In the genomic region with DNA sequence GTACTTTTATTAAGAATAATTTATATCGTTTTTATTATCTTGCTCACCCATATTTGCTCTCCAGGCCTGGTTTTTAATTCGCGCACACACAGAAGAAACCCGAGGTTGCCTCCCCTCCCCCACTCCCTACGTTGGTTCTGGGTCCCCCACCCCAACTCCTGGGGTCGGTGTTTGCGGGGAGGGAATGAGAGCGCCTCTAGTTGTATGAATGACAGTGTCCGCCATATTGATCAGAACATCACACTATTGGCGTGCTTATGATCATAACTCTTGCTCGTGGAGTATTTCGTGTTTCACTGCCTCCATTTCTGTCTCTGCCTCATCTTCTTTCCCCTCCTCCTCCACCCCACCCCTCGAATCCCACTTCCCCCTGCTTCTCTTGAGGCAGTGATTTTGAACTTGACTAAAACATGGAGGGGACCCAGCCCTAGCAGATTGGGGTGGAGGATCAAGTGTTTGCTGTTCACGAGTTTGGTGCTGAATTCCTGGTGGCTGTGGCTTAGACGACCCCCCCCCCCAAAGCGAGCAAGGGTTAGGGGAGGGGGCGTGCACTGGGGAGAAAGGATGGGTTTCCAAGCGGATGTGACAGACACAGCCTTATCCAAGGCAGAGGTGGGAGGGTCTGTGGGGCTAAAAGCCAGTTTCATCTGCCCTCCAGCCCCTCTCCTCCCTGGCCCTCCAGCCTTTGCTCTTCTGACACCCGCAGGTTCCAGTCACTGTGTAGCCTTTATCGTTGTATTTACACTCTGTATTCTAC, we compare ENCODE assay signal across 9 mouse cellular contexts. TPM values are rescaled to one million over a fixed set of nuclear protein-coding genes. Genes with fewer than 3 reads are reported as not detected.
A peak's percentile ranks its signal among the peaks of the same experiment; 100 is the strongest.
DNase-seq lines count a peak whose midpoint lies in the region; ATAC-seq lines count a peak whose summit lies in the region.
"Had no signal": no experiment of that assay in that cellular context is flagged by ENCODE, and none has a peak within 500 bp of the region (broad histone marks: within the 10 kb centered on the region; RNA-seq: fewer than 3 reads in every experiment).

No protein-coding gene starts in this region.

- no peak for ATAC-seq in heart, embryonic 13.5 days (ENCODE audit: extremely low read depth, insufficient number of reproducible peaks, low FRiP score, low TSS enrichment)
- ATAC-seq in embryonic facial prominence, embryonic 13.5 days (ENCODE audit: insufficient number of reproducible peaks, insufficient read depth, low FRiP score, low TSS enrichment, low read depth): no peak
- ATAC-seq in limb, embryonic 12.5 days (ENCODE audit: insufficient number of reproducible peaks, insufficient read depth, low FRiP score, low TSS enrichment, low read depth): no peak
- no peak for ATAC-seq in megakaryocyte-erythroid progenitor cell, adult 5-6 weeks (replicated peaks; ENCODE audit: low FRiP score, low TSS enrichment, poor library complexity, severe bottlenecking)

- WGBS in heart, embryonic 13.5 days: 15% methylated on average over 20 of the region's 20 CpGs
- 11% methylated on average over 20 of the region's 20 CpGs for WGBS in embryonic facial prominence, embryonic 13.5 days
- 19% methylated on average over 20 of the region's 20 CpGs for WGBS in limb, embryonic 12.5 days

- peak overlapping the region; percentile 86 for H3K9ac ChIP-seq in heart, embryonic 13.5 days
- H3K9ac ChIP-seq in embryonic facial prominence, embryonic 13.5 days: 0 out of 2 replicates have a peak overlapping the region, but pooled peaks have one; percentile 44
- H3K9ac ChIP-seq in limb, embryonic 12.5 days (replicated peaks): no peak overlapping the region

- DNase-seq in heart, postnatal 4 days: no peak
- peak; percentile 45 for DNase-seq in MN1 (ENCODE audit: low spot score)
- DNase-seq in spleen, adult 18-20 months: no peak
- no peak for DNase-seq in ovary, postnatal 10 days (ENCODE audit: low spot score)

- peaks cover 38% of the 10 kb centered on the region for H3K4me1 ChIP-seq in heart, embryonic 13.5 days
- peaks cover 36% of the 10 kb centered on the region for H3K4me1 ChIP-seq in embryonic facial prominence, embryonic 13.5 days
- H3K4me1 ChIP-seq in limb, embryonic 12.5 days (replicated peaks): peaks cover 30% of the 10 kb centered on the region

- H3K27me3 ChIP-seq in heart, embryonic 13.5 days (replicated peaks): peaks cover 36% of the 10 kb centered on the region
- H3K27me3 ChIP-seq in embryonic facial prominence, embryonic 13.5 days: peaks cover 30% of the 10 kb centered on the region
- peaks cover 57% of the 10 kb centered on the region for H3K27me3 ChIP-seq in limb, embryonic 12.5 days

- peak overlapping the region; percentile 75 for H3K4me3 ChIP-seq in heart, embryonic 13.5 days
- peak overlapping the region; percentile 66 for H3K4me3 ChIP-seq in embryonic facial prominence, embryonic 13.5 days
- peak overlapping the region; percentile 66 for H3K4me3 ChIP-seq in limb, embryonic 12.5 days (replicated peaks)

- no peak overlapping the region for H3K27ac ChIP-seq in heart, embryonic 13.5 days (replicated peaks)
- no peak overlapping the region for H3K27ac ChIP-seq in embryonic facial prominence, embryonic 13.5 days
- no peak overlapping the region for H3K27ac ChIP-seq in limb, embryonic 12.5 days

- no peaks in the 10 kb centered on the region for H3K36me3 ChIP-seq in heart, embryonic 13.5 days
- no peaks in the 10 kb centered on the region for H3K36me3 ChIP-seq in embryonic facial prominence, embryonic 13.5 days
- H3K36me3 ChIP-seq in limb, embryonic 12.5 days: no peaks in the 10 kb centered on the region

- no peaks in the 10 kb centered on the region for H3K9me3 ChIP-seq in heart, embryonic 13.5 days
- no peaks in the 10 kb centered on the region for H3K9me3 ChIP-seq in embryonic facial prominence, embryonic 13.5 days
- H3K9me3 ChIP-seq in limb, embryonic 12.5 days: no peaks in the 10 kb centered on the region

- H3K4me2 ChIP-seq in heart, embryonic 13.5 days: peak overlapping the region; percentile 88
- peak overlapping the region; percentile 88 for H3K4me2 ChIP-seq in embryonic facial prominence, embryonic 13.5 days
- peak overlapping the region; percentile 86 for H3K4me2 ChIP-seq in limb, embryonic 12.5 days

RNA-seq across cellular contexts. Expression of gene Gnao1, which starts 2.1 kb away (rescaled TPM):
- 9.2 and 13.2 TPM in 2 replicates for polyA plus RNA-seq in heart, embryonic 13.5 days (2015; fragmentation: Nextera tagmentation; extraction: Ambion mirVana)
- total RNA-seq in heart, postnatal 4 days (2021): 10 to 100 TPM; 28.9 to 29.2 TPM
- polyA plus RNA-seq in embryonic facial prominence, embryonic 13.5 days (2015; fragmentation: Nextera tagmentation; extraction: Ambion mirVana): 9.4 and 12.2 TPM in 2 replicates
- polyA plus RNA-seq in limb, embryonic 12.5 days (2016; fragmentation: Nextera tagmentation; extraction: Ambion mirVana): 2.0 and 2.6 TPM in 2 replicates
- not detected in 2 replicates for total RNA-seq in megakaryocyte-erythroid progenitor cell, adult 5-6 weeks (2014; fragmentation: Nextera tagmentation)
- not detected in 2 replicates for total RNA-seq in megakaryocyte-erythroid progenitor cell, adult 5-6 weeks (2017)
- total RNA-seq: hematopoietic stem cell, adult 5-6 weeks had no signal
